Mouse (Mus musculus): ENCODE data around the gene Zfp979.
"Not testable (repeated sequence)": the region's sequence is repeated elsewhere in the genome, so short reads cannot be mapped to it uniquely, and the experiment has no call there.

The Zfp979 gene

GRCm38 (mm10) chr4:147642413-147642812, at the start of gene Zfp979:
TSS of gene Zfp979 (minus strand) at chr4:147642513.
- not testable (repeated sequence) for DNase-seq (ENCODE audit: low spot score in 2 of 2)

GRCm38 (mm10) chr4:147655245-147655644, 12.9 kb upstream of the Zfp979 start:
- not testable (repeated sequence) for DNase-seq (ENCODE audit: low spot score in 2 of 2)

GRCm38 (mm10) chr4:147647407-147647806, 5.1 kb upstream of the Zfp979 start:
- not testable (repeated sequence) for DNase-seq (ENCODE audit: low spot score in 2 of 2)

GRCm38 (mm10) chr4:147641932-147642331, 381 bp downstream of the Zfp979 start:
- not testable (repeated sequence) for DNase-seq (ENCODE audit: low spot score in 2 of 2)

GRCm38 (mm10) chr4:147633818-147634262, 8.5 kb downstream of the Zfp979 start:
- not testable (repeated sequence) for DNase-seq (ENCODE audit: low spot score in 2 of 2)

GRCm38 (mm10) chr4:147606511-147606910, 35.8 kb downstream of the Zfp979 start:
- not testable (repeated sequence) for DNase-seq (ENCODE audit: low spot score in 2 of 2)

GRCm38 (mm10) chr4:147605521-147605920, 36.8 kb downstream of the Zfp979 start:
- DNase-seq (ENCODE audit: low spot score in 2 of 2): no peak

GRCm38 (mm10) chr4:147603806-147604205, 38.5 kb downstream of the Zfp979 start:
- no peak for DNase-seq (ENCODE audit: low spot score in 2 of 2)

GRCm38 (mm10) chr4:147601881-147602280, 40.4 kb downstream of the Zfp979 start:
- no peak for DNase-seq (ENCODE audit: low spot score in 2 of 2)

GRCm38 (mm10) chr4:147598831-147599230, 43.5 kb downstream of the Zfp979 start:
- DNase-seq (ENCODE audit: low spot score in 2 of 2): no peak

- no peak for DNase-seq (ENCODE audit: low spot score in 2 of 2)
Measured at GRCm38 (mm10) chr4:147597685-147598084, 44.6 kb downstream of the Zfp979 start.

GRCm38 (mm10) chr4:147594630-147595029, 47.7 kb downstream of the Zfp979 start:
- DNase-seq (ENCODE audit: low spot score in 2 of 2): not testable (repeated sequence)

GRCm38 (mm10) chr4:147586511-147587473, 55.5 kb downstream of the Zfp979 start:
- no peak for DNase-seq (ENCODE audit: low spot score in 2 of 2)

- DNase-seq (ENCODE audit: low spot score in 2 of 2): not testable (repeated sequence)
Measured at GRCm38 (mm10) chr4:147579371-147579770, 62.9 kb downstream of the Zfp979 start.

GRCm38 (mm10) chr4:147571156-147571555, 71.2 kb downstream of the Zfp979 start:
- DNase-seq (ENCODE audit: low spot score in 2 of 2): not testable (repeated sequence)

- DNase-seq (ENCODE audit: low spot score in 2 of 2): no peak
Measured at GRCm38 (mm10) chr4:147565426-147566220, 76.7 kb downstream of the Zfp979 start.

All from frontal cortex, postnatal 25 days (tissue).